Mouse (Mus musculus) cerebellum, adult (tissue): ENCODE data around the gene Pold1.

Experiments
- ATAC-seq: cut with Nextera tagmentation; 2 replicates; pipeline ENCODE4 v1.9.2; 2017; ENCODE audit warnings: mild to moderate bottlenecking, moderate library complexity, mixed read lengths; ENCODE audit not compliant: insufficient number of reproducible peaks, low FRiP score, low TSS enrichment

Pold1 gene

DNA sequence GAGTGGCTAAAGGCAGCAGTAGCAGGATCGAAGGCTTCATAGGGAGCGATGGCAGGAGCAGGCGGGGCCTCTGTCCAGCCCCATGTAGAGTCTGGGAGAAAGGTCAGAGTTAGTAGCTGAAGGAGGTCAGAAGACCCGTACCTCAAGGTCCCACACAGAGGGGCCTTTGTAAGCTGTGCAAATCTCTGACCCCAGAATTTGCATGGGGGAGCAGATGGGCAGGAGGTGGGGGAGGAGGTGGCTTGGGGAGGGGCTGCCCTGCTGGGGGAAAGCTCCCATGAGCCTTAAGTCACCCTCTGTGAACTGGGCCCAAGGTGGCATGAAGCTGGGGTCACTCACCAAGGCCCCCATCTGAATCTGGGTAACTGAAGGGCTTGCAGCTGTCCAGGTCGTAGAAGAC lies 19.1 kb downstream of the Pold1 start:
- ATAC-seq = no peak

DNA sequence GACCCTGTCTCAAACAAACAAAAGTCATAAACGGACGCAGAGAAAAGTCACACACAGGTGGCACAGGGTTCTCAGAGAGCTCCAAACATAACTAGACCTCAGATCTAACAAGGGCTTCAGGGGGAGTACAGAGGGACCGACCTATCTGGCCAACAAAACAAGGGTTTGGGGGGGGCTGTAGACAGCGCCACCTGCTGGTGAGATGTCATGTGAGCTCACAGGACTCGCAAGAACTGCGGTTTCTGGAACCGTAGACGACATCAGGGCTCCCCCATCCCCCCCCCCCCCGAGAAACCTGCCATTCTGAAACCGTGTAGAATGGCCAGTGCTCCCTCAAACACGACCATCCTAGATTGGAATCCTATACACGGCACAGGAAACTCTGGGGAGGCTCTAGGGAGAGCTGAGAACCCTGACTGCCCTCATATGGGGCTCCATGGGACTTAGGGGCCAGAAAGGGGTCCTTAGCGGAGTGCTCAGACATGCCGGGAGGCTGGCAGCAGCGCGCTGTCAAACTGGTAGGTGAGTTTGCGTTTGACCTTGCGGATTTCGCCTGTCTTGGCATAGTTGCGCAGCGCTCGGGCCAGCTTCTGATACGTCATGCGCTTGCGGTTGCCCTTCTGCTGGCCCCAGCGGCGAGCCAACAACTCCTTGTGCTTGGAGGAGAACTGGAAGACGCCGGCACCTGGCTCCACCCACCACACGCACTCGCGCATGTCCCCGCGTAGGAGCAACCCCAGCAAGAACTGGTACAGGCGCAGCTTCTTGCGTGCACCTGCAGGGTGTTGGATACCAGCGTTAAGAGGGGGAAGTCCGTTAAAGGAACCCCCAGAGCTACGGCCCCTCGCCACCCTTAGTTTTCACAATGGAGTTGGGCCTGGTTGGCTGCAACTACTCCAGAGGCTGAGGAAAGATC lies 20.9 kb downstream of the Pold1 start:
- peak; percentile 71; the same call in 1 of the 2 replicates for ATAC-seq

DNA sequence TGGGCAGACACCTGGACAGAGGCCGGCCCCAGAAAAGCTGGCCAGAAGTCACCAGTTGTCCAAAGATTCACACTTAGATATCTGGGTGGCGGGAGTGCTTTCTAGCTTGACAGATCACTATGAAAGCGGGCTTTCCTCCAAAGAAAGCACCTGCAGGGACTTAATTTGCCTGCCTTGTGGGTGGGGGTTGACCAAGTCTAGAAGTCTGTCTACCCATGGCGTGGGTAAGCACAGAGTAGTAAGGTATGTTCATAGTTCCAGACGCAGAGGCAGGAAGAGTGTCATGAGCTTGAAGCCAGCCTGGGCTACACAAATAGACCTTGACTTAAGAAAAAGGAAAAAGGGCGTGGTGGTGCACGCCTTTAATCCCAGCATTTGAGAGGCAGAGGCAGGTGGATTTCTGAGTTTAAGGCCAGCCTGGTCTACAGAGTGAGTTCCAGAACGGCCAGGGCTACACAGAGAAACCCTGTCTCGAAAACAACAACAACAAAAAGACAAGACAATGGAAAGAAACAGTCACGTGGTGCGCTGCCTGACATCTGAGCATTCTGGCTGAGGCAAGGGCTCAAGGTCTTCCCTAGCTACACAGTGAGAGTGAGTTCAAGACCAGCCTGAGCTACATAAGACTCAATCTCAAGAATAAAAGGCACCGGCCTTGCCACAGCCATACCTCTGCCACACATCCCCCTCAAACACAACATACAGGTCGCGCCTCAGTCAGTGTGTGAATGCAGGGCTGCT lies 22.1 kb downstream of the Pold1 start:
- no peak for ATAC-seq

DNA sequence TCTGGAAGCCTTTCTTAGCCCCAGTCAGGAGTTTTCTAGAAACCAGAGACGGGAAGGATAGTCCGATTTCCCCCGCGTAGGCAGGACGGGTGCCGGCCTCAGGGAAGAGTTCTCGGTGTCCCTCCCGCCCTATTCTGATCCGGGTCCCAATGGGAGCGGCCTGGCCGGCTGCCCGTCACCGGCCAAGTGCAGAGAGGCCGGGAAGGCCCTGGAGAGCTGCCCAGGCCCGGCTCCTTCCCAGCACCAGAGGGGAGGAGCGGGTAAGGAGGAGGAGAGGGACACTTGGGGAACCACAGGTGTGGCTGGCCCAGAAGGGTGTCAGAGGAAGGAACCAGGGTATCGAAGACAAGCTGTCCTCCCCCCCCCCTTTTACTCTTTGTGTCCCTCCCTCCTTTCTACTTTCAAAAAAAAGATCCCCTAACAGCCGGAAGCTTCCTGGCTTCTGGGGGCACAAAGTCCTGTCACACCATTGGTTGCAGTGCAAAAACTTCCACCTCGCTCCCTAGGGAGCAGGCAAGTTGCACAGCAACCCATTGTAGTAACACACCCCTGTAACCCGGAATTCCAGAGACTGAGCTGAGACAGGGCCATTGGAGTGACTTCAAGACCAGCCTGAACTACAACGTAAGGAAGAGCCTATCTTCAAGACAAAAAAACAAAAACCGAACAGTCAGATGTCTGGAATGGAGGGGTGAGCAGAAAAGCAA lies 23.4 kb downstream of the Pold1 start:
- ATAC-seq = no peak

DNA sequence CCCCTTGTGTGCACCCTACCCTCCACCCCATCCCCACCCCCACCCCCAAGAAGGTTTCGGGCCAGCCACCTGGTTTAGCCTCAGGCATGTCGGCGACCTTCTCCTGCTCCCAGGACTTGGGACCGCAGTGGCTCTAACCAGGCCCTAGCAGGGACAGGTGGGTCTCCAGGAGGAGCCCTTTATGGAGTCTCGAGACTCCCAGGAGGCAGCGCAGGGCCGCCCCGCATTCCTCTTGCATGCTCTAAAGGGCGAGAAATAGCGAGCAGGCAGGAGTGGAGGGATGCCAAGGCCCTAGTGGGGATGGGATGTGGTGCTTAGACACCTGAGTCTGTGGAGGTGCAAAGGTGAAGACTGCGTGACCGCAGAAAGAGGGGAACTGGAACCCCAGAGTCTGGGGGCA lies 24.1 kb downstream of the Pold1 start, which contains the start of gene Mybpc2:
Gene Mybpc2 (minus strand): TSS at position 155 of the 400 bp plus-strand sequence.
- ATAC-seq = no peak

DNA sequence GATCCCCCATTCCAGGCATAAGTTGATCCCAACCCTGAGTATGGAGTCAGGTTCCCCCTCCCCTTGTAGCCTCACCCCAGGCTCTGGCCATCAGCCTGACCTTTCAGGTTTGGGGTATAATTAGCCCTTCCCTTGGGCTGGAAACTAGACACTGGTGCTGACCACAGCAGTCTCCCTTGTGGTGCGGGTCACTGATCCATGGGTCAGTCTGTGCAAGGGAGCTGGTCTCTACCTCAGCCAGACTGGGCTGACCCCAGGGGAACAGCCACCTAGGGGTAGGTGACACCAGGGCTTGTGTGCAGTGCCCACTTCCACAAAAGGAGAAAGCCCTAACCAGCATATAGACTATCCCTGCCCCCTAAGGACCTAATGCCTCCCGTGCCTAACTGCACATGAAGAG lies 25.6 kb downstream of the Pold1 start:
- ATAC-seq = no peak

DNA sequence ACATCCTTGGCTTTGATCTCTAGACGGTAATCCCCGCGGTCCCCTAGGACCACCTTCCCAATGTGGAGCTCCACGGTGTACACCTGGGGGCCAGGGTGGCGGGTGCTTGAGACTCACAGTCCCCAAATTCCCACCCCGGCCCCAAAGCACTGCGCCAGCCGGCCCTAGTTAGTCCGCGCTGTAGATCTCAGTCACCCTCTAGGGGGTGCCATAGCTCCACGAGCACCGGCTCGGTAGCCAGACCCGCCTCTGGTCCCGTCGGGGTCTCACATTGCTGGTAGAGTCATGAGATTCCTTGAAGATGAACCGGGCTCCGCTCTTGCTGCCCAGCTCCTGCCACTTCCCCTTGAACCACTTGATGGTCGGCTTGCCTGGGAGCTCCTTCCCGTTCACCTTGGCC lies 26.9 kb downstream of the Pold1 start:
- ATAC-seq = 0 out of 2 replicates have a peak, but pooled peaks have one; percentile 15

DNA sequence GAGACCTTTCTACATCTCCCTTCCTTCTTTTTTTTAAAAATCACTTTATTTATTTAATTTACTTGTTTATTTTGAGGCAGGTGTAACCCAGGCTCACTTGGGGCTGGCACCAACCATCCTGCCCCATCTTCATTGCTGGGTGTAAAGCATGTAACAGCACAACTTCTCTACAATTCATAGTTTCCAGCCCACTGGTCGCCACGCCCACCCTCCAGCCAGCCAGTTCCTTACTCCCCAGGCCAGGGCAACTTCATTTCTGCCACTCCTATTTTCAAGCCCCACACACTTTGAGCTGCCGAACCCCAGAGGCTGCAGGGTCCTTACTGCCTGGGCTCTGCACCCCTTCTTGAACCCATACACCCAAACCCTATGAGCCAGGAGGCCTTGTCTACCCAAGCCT lies 27.7 kb downstream of the Pold1 start:
- ATAC-seq = no peak

DNA sequence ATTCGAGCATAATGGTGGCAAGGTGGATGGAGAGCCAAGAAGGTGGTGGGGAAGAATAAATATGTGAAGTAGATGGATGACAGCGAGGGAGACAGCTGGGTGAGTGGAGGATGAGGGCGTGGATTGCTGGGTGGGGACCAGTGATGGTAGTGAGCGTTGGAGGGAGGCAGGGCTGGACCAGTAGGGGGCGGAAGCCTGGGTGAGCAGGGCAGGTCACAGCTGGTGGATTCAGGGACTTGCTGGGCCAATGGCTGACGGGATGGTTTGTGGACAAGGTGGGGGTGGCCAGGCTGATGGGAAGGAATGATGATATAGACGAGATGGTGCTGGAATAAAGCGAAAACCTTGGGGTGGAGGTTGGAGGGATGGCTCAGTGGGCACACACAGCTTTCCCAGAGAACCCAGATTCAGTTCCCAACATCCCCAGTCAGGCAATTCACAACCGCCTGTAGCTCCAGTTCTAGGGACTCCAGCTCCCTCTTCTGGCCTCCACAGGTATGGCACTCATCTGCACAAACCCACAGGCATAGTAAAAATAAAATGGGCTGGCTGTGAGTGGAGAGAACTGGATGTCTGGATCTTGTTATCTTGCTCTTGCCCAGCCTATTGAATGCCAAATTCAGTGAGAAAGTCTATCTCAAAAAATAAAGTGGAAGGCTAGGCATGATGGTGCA lies 29.3 kb downstream of the Pold1 start:
- ATAC-seq = no peak

DNA sequence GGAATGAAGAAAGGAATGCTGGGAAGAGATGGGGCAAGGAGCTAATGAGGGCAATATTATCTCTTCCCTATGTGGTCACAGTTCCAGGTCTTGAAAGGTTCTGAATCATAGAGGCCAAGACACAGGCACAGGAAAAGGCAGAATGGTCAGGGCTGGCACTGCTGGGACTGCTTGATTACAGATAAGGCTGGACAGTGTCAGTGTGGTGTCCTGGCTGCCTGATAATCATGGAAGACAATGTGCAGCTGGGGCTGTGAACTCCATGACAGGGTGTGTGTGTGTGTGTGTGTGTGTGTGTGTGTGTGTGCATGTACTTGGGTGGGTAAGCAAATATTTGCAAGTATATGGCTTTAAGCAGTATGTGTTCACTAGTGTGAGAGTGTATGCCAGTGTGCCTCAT lies 41.2 kb downstream of the Pold1 start:
- ATAC-seq = no peak

DNA sequence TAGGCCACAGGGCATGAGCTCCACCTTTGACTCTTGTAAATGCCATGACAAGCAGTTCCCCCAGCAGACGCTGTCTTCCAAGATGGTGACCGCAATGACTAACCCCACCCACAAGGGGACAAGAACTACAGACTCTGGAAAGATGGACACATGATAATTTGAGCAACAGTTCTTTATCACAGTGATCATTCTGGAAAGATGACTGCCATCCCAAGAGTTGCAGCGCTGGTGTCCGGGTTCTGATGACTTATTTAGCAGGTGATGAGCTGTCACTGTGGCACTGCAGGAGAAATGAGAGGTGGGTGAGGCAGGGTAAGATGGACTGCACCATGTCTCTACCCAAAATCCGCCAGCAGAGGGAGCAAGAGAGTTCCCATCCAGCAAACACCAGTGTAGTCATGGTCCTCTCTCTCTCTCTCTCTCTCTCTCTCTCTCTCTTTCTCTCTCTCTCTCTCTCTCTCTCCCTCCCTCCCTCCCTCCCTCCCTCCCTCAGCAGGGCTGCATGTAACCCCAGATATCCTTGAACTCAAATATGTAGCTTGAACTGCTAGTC lies 47.0 kb downstream of the Pold1 start:
- no peak for ATAC-seq

DNA sequence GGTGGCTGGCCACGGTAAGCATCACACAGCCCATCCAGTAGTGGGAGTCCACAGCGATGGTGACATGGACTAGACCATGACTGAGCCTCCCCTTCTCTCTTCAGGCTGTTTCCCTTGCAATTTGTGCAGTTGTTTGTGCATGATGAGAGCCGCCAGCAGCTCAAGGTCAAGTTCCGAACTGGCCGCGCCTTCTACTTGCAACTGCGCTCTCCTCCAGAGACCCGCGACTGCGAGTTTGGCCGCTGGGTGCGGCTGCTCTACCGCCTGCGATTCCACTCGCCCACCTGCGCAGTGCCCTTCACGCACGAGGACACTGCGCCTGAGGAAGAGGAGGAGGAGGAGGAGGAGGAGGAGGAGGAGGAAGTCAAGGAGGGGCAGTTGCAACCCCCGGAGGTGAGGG lies 48.6 kb downstream of the Pold1 start:
- ATAC-seq = no peak

DNA sequence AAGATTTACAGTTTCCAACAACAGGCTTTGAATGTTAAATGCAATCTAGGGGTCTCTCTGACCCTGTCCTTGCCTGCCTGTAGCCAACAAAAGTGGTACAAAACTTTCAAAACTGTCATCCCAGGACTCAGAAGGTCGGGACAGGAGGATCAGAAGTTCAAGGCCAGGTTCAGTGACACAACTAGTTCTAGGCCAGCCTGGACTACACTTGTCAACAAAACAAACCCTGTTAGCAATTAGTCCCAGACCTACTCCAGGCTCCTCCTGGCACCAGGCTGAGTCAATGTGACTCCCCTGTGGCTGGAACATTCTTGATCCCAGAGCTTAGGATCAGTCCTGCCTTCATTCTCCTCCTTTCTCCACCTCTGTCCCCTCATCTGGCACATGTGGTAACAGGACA lies 49.7 kb downstream of the Pold1 start:
- ATAC-seq = no peak

DNA sequence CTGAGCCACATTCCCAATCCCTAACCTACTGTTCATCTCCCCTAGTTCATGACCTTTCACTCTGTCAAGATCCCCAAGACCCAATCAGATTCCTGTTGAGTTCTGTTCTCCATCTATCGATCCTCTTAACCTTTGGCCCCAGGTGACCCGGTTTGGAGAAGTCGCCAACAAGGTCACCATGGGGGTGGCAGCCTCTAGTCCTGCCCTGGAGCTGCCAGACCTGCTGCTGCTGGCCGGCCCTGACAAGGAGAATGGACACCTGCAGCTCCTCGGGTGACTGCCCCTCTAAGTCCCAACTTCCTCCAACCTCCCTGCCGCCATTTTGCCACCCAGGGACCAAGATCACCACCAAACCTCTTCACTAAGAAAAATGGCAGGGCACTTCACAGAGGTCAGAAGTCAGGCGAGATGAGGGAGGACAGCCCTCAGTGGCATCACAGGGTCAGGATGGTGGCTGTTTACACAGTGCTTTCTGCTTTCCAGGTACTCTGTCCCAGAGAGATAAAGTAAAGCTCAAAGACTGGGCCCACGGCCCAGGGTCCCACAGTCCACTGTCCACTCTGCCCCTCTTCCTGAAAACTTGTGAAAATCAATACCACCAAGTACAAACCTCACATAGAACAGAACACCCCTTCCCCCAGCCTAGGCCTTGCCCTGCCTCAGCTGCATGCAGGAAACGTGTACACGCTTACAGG lies 51.1 kb downstream of the Pold1 start:
- ATAC-seq = no peak

DNA sequence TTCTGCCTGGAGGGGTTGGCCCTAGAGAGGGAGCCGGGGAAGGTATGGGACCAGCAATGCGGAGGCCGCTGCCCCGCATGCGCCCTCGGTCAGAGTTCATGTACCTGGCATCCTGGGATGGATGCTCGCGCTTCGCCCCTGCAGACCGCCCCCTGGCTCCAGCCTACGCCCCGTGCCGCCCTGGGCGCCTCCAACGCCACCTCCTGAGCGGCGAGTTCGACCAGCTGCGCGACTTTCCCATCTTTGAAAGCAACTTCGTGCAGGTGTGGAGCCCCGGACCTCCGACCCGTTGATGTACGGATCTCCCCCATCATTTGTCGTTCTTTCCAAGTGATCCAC lies 51.9 kb downstream of the Pold1 start:
- no peak for ATAC-seq

DNA sequence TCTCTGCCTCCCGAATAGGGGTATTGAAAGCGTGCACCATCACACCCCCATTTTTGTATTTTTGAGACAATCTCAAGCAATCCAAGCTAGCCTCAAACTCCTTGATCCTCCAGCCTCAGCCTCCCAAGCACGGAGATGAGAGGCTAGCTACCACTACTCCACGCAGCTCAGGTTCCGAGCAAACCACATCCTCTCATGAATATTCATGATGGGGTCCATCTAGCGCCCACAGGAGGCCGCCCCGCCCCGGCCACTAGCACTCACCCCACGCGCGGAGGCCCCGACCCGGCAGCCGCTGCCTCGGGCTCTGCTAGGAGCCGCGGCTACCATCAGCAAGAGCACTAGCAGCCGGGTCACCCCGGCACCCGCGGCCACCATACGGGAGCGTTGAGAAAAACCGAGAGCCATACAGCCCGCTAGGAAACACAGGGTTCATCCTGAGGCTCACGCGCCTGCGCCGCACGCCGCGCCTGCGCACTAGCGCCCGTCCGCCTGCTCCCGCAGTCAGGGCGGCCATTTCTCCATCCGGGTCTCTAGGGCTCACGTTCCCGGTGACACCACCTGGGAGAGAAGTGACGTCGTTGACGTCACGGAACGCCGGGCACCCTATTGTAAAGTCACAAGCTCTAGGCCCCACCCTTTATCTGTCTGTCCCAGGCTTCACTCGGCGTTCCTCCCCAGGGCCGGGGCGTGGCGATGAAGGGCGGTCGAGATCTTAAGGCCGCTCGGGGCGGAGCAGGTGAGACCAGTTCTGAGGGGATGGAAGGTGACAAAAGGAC lies 52.5 kb downstream of the Pold1 start, which contains the start of the genes Emc10 and Fam71e1:
Gene Emc10 (minus strand): TSS at position 538 of the 779 bp plus-strand sequence.
Gene Fam71e1 (plus strand): TSS at position 590 of the 779 bp plus-strand sequence.
- ATAC-seq = peak; percentile 93

DNA sequence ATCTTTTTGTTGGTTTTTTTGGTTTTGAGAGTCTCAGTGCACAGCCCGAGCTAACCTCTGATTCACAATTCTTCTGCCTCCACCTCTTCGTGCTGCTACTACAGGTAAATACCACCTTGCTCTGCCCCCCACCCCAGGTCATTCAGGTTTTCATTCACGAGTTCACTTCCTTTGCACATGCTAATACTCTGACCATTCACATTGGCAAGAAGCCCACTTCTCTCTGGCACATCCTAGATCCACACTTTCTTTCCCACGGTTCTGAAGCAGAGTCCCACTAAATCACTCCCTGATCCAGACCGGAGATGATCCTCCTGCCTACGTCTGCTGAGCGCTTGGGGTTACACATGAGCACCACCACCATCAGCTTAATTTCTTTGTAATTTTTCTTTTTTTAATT lies 53.6 kb downstream of the Pold1 start:
- ATAC-seq = no peak

DNA sequence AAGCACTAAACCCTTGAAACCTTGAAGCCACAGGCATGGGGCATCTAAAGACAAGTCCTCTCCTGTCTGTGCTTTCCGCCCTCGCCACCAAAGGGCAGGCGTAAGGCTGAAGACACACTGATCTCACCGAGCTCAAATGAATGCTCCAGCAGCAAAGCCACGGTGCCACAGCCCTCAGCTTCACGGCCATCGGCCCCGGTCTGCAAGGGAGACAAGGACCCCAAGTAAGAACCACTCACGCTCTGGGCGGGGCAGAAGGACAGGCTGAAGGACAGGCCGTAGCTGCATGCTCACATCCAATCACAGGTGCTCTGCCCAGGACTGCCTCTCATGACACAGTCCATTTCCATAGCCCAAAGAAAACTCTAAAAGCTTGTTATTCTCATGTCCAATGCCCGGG lies 54.0 kb downstream of the Pold1 start:
- ATAC-seq = no peak
